Mouse (Mus musculus): ENCODE measurements around the gene Gja5. TPM values are rescaled to one million over a fixed set of nuclear protein-coding genes. Genes with fewer than 3 reads are reported as not detected.

Gja5 gene
- polyA plus RNA-seq, 1 experiment = 0.48 TPM

DNA sequence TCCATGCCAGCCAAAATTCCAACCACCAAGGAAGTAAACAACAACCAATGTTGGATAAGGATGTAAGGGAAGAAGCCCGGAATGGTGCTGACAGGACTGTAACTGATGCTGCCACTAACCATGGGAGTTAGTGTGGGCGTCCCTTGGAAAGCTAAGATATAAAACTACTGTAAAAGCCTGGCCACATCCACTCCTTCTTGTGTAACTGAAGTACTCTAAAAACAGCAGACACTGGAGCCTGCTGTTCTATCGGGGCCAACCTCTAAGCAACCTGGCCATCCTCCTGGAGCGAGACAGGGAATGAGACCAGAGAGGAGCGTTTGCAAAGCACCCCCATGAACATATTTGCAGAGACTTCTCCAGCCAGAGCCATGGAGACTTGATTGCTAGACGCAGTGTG lies 213.0 kb downstream of the Gja5 start:
- no peak for TF ChIP-seq POLR2A (IDR thresholded peaks at IDR 0.05; ENCODE audit: extremely low read depth, insufficient read depth, low read length)
- TF ChIP-seq CTCF (IDR thresholded peaks at IDR 0.05; ENCODE audit: extremely low read depth, insufficient read depth, low read length) = no peak
- no peak overlapping the region for H3K4me3 ChIP-seq (ENCODE audit: insufficient read depth, low read length)
- H3K27ac ChIP-seq (ENCODE audit: insufficient read depth, low read length) = no peak overlapping the region

GRCm38 (mm10) chr3:97118313-97118712 lies 213.8 kb downstream of the Gja5 start:
- no peak overlapping the region for H3K27ac ChIP-seq (ENCODE audit: insufficient read depth, low read length)
- TF ChIP-seq CTCF (IDR thresholded peaks at IDR 0.05; ENCODE audit: extremely low read depth, insufficient read depth, low read length) = no peak
- TF ChIP-seq POLR2A (IDR thresholded peaks at IDR 0.05; ENCODE audit: extremely low read depth, insufficient read depth, low read length) = no peak
- no peaks in the 10 kb centered on the region for H3K4me1 ChIP-seq (ENCODE audit: control insufficient read depth, insufficient read depth, low read length)
- no peak overlapping the region for H3K4me3 ChIP-seq (ENCODE audit: insufficient read depth, low read length)

More for the DNA sequence above, 213.0 kb downstream of the Gja5 start:
- no peaks in the 10 kb centered on the region for H3K4me1 ChIP-seq (ENCODE audit: control insufficient read depth, insufficient read depth, low read length)

GRCm38 (mm10) chr3:97124193-97124592 lies 219.7 kb downstream of the Gja5 start:
- TF ChIP-seq POLR2A (IDR thresholded peaks at IDR 0.05; ENCODE audit: extremely low read depth, insufficient read depth, low read length) (no peak), CTCF (IDR thresholded peaks at IDR 0.05; ENCODE audit: extremely low read depth, insufficient read depth, low read length) (no peak)
- H3K4me1 ChIP-seq (ENCODE audit: control insufficient read depth, insufficient read depth, low read length) = no peaks in the 10 kb centered on the region
- H3K27ac ChIP-seq (ENCODE audit: insufficient read depth, low read length) = no peak overlapping the region
- no peak overlapping the region for H3K4me3 ChIP-seq (ENCODE audit: insufficient read depth, low read length)

Other genes with a start within 250 kb of the Gja5 start
- gene Ankrd35, start 234.6 kb upstream of the Gja5 start, polyA plus RNA-seq (2012; rRNA removed) = 7.8 and 8.5 TPM in 2 replicates
- 24.6 and 25.4 TPM in 2 replicates for gene Pias3, start 208.3 kb upstream of the Gja5 start, polyA plus RNA-seq (2012; rRNA removed)
- gene Nudt17, start 196.1 kb upstream of the Gja5 start, polyA plus RNA-seq (2012; rRNA removed) = 16.8 and 19.6 TPM in 2 replicates
- gene Polr3c, start 177.1 kb upstream of the Gja5 start, polyA plus RNA-seq (2012; rRNA removed) = 35.3 and 36.5 TPM in 2 replicates
- gene Rnf115, start 177.0 kb upstream of the Gja5 start, polyA plus RNA-seq (2012; rRNA removed) = 52.3 and 54.9 TPM in 2 replicates
- 0.17 and 0.19 TPM in 2 replicates for gene Pdzk1, start 75.4 kb upstream of the Gja5 start, polyA plus RNA-seq (2012; rRNA removed)
- gene Cd160, start 75.3 kb upstream of the Gja5 start, polyA plus RNA-seq (2012; rRNA removed) = 0.06 TPM in 1 of 2 replicates, not detected in the other
- 20.4 and 22.4 TPM in 2 replicates for gene Gpr89, start 653 bp downstream of the Gja5 start, polyA plus RNA-seq (2012; rRNA removed)
- gene Gja8, start 21.3 kb downstream of the Gja5 start, polyA plus RNA-seq (2012; rRNA removed) = not detected in 2 replicates